Mouse (Mus musculus): ENCODE results near the gene Jak3. TPM values are rescaled to one million over a fixed set of nuclear protein-coding genes. Genes with fewer than 3 reads are reported as not detected.

Jak3 gene
- total RNA-seq, 2 experiments from 2014 or later = 14.3 to 15.0 TPM

GRCm38 (mm10) chr8:71660325-71661120, 15.6 kb upstream of the Jak3 start:
- peak; percentile 90 to 94 for DNase-seq
- intact Hi-C loops (cut with DNase I) = loop anchor here (1.0 to 5.0 kb wide), 4 partner anchors 48 to 220 kb away; partner anchors contain the start of gene Colgalt1

GRCm38 (mm10) chr8:71665331-71666130, 10.6 kb upstream of the Jak3 start:
- DNase-seq = peak; percentile 52 to 75
- intact Hi-C loops (cut with DNase I) = no loop called here

GRCm38 (mm10) chr8:71666855-71667254, 9.2 kb upstream of the Jak3 start:
- DNase-seq = no peak
- intact Hi-C loops (cut with DNase I) = no loop called here

GRCm38 (mm10) chr8:71667256-71667655, 8.8 kb upstream of the Jak3 start:
- DNase-seq = no peak
- intact Hi-C loops (cut with DNase I) = no loop called here

- DNase-seq = peak; percentile 79 to 83
- intact Hi-C loops (cut with DNase I) = no loop called here
Measured at GRCm38 (mm10) chr8:71668220-71668975, 7.7 kb upstream of the Jak3 start.

GRCm38 (mm10) chr8:71670198-71670597, 5.9 kb upstream of the Jak3 start:
- intact Hi-C loops (cut with DNase I) = no loop called here
- DNase-seq = no peak

GRCm38 (mm10) chr8:71670621-71671548, 5.2 kb upstream of the Jak3 start:
- intact Hi-C loops (cut with DNase I) = no loop called here
- DNase-seq = peak; percentile 38 to 48

GRCm38 (mm10) chr8:71671549-71671965, 4.5 kb upstream of the Jak3 start, which contains the start of gene Unc13a:
Gene Unc13a (minus strand): TSS chr8:71671757.
- DNase-seq = peak; percentile 93 to 95
- intact Hi-C loops (cut with DNase I) = no loop called here

- intact Hi-C loops (cut with DNase I) = no loop called here
- peak in 1 of 2 experiments; percentile 41 for DNase-seq
Measured at GRCm38 (mm10) chr8:71672168-71672735, 3.8 kb upstream of the Jak3 start.

- intact Hi-C loops (cut with DNase I) = no loop called here
- DNase-seq = no peak
Measured at GRCm38 (mm10) chr8:71674071-71674470, 2.0 kb upstream of the Jak3 start.

- no peak for DNase-seq
- intact Hi-C loops (cut with DNase I) = no loop called here
Measured at GRCm38 (mm10) chr8:71675456-71676019, 558 bp upstream of the Jak3 start.

GRCm38 (mm10) chr8:71676803-71677202, 707 bp downstream of the Jak3 start:
- DNase-seq = no peak
- intact Hi-C loops (cut with DNase I) = no loop called here

GRCm38 (mm10) chr8:71677555-71677954, 1.5 kb downstream of the Jak3 start:
- intact Hi-C loops (cut with DNase I) = no loop called here
- DNase-seq = no peak

- no peak for DNase-seq
- intact Hi-C loops (cut with DNase I) = no loop called here
Measured at GRCm38 (mm10) chr8:71678216-71678615, 2.1 kb downstream of the Jak3 start.

GRCm38 (mm10) chr8:71679116-71679515, 3.0 kb downstream of the Jak3 start:
- no peak for DNase-seq
- intact Hi-C loops (cut with DNase I) = no loop called here

- intact Hi-C loops (cut with DNase I) = no loop called here
- peak; percentile 74 to 75 for DNase-seq
Measured at GRCm38 (mm10) chr8:71679550-71680168, 3.6 kb downstream of the Jak3 start.

- intact Hi-C loops (cut with DNase I) = no loop called here
- DNase-seq = no peak
Measured at GRCm38 (mm10) chr8:71680471-71680870, 4.4 kb downstream of the Jak3 start.

- intact Hi-C loops (cut with DNase I) = no loop called here
- DNase-seq = no peak
Measured at GRCm38 (mm10) chr8:71681369-71681915, 5.3 kb downstream of the Jak3 start.

Data from heart, postnatal 10 days (tissue).